Mouse (Mus musculus) limb, embryonic 11.5 days (tissue): ENCODE results near the gene Letm1. TPM values are rescaled to one million over a fixed set of nuclear protein-coding genes. Genes with fewer than 3 reads are reported as not detected.
A peak's percentile ranks its signal among the peaks of the same experiment; 100 is the strongest.

Experiments used
- ATAC-seq: fragments of 200-750 bp; cut with Nextera tagmentation; 2 replicates; pipeline ENCODE4 v1.8.0; 2017; ENCODE audit warnings: low read depth; ENCODE audit not compliant: insufficient number of reproducible peaks, low FRiP score, low TSS enrichment
- DNase-seq: peaks from one replicate; pipeline ENCODE4 v3.0.0-alpha.2; 2015; ENCODE audit warnings: low spot score
- H3K27ac ChIP-seq: fragments of 300-500 bp; sonication (generic); replicated peaks from 2 replicates; pipeline ENCODE4 v1.5.1; 2014; ENCODE audit warnings: low read depth, mild to moderate bottlenecking, low read length
- H3K27me3 ChIP-seq: fragments of 300-500 bp; sonication (generic); 2 replicates; pipeline ENCODE4 v1.6.1; 2014; ENCODE audit warnings: mild to moderate bottlenecking, low read length, mixed read lengths; ENCODE audit not compliant: control insufficient read depth, insufficient read depth
- H3K36me3 ChIP-seq: fragments of 300-500 bp; sonication (generic); 2 replicates; pipeline ENCODE4 v1.6.1; 2014; ENCODE audit warnings: mild to moderate bottlenecking, low read length, moderate library complexity, mixed read lengths; ENCODE audit not compliant: control insufficient read depth, insufficient read depth
- H3K4me1 ChIP-seq: fragments of 300-500 bp; sonication (generic); 2 replicates; pipeline ENCODE4 v1.6.1; 2014; ENCODE audit warnings: low read length, mixed read lengths; ENCODE audit not compliant: control insufficient read depth, insufficient read depth
- H3K4me2 ChIP-seq: fragments of 300-500 bp; sonication (generic); 2 replicates; pipeline ENCODE4 v1.6.1; 2014; ENCODE audit warnings: low read depth, mild to moderate bottlenecking, moderate library complexity; ENCODE audit not compliant: severe bottlenecking
- H3K4me3 ChIP-seq: fragments of 300-500 bp; sonication (generic); 2 replicates; pipeline ENCODE4 v1.5.1; 2014; ENCODE audit warnings: low read depth, low read length
- H3K9ac ChIP-seq: fragments of 300-500 bp; sonication (generic); 2 replicates; pipeline ENCODE4 v1.6.1; 2014; ENCODE audit warnings: mild to moderate bottlenecking, low read length
- H3K9me3 ChIP-seq: fragments of 300-500 bp; sonication (generic); 2 replicates; pipeline ENCODE4 v1.6.1; 2016; ENCODE audit warnings: low read length; ENCODE audit not compliant: control insufficient read depth
- WGBS: fragments of 180-500 bp; shearing (Covaris S2); extraction: QIAGEN DNeasy Blood & Tissue Kit; methylation state at CpG from one replicate; pipeline ENCODE4 v1.1.7; 2014; 5-methylcytosine and 5-hydroxymethylcytosine counted together
- polyA plus RNA-seq: library from polyadenylated mRNA; unstranded; fragments of >200 nt; fragmentation: Nextera tagmentation; extraction: Ambion mirVana; gene quantifications from 2 replicates; pipeline ENCODE4 v1.2.1, GENCODE M21; 2014

Letm1 gene
- 54.4 and 56.4 TPM in 2 replicates for polyA plus RNA-seq

- ATAC-seq: peak; percentile 100
- WGBS: under 1% methylated on average over 63 of the region's 65 CpGs
These were observed at the start of gene Letm1 for GRCm38 (mm10) chr5:33782345-33782998. Gene Letm1 (minus strand): TSS chr5:33782817.

GRCm38 (mm10) chr5:33830832-33831231 is 48.2 kb upstream of the Letm1 start:
- Histone ChIP-seq H3K4me2 (no peak overlapping the region), H3K4me1 (no peaks in the 10 kb centered on the region), H3K36me3 (peaks cover 5% of the 10 kb centered on the region; the same call in 1 of the 2 replicates), H3K27ac (no peak overlapping the region), H3K27me3 (no peaks in the 10 kb centered on the region), H3K9ac (no peak overlapping the region), H3K4me3 (no peak overlapping the region), H3K9me3 (no peaks in the 10 kb centered on the region)
- 74% methylated on average over 1 of the region's 1 CpGs for WGBS
- ATAC-seq (no peak), DNase-seq (no peak)

More at GRCm38 (mm10) chr5:33782345-33782998, at the start of gene Letm1:
- H3K4me1 ChIP-seq: no peaks in the 10 kb centered on the region
- H3K4me2 ChIP-seq: peak within 1 kb of the TSS; percentile 79
- H3K27me3 ChIP-seq: no peaks in the 10 kb centered on the region
- peak within 1 kb of the TSS; percentile 66 for H3K4me3 ChIP-seq
- peak; percentile 95 for DNase-seq
- H3K36me3 ChIP-seq: peaks cover 3% of the 10 kb centered on the region; the same call in 1 of the 2 replicates
- peak within 1 kb of the TSS; percentile 17; the same call in 1 of the 2 replicates for H3K27ac ChIP-seq
- H3K9me3 ChIP-seq: no peaks in the 10 kb centered on the region
- peak within 1 kb of the TSS; percentile 62 for H3K9ac ChIP-seq

- Histone ChIP-seq H3K27ac (no peak overlapping the region), H3K27me3 (no peaks in the 10 kb centered on the region), H3K4me3 (no peak overlapping the region), H3K36me3 (peaks cover 5% of the 10 kb centered on the region; the same call in 1 of the 2 replicates), H3K9me3 (no peaks in the 10 kb centered on the region), H3K4me1 (no peaks in the 10 kb centered on the region), H3K9ac (no peak overlapping the region), H3K4me2 (no peak overlapping the region)
- 95% methylated on average over 3 of the region's 3 CpGs for WGBS
- ATAC-seq (no peak), DNase-seq (no peak)
These were observed 47.3 kb upstream of the Letm1 start for GRCm38 (mm10) chr5:33829958-33830357.

- no peaks in the 10 kb centered on the region for H3K4me1 ChIP-seq
- no peaks in the 10 kb centered on the region for H3K27me3 ChIP-seq
- H3K4me2 ChIP-seq: no peak overlapping the region
- 68% methylated on average over 8 of the region's 8 CpGs for WGBS
- no peaks in the 10 kb centered on the region for H3K9me3 ChIP-seq
- no peak overlapping the region for H3K27ac ChIP-seq
- ATAC-seq: no peak
- H3K9ac ChIP-seq: no peak overlapping the region
- peaks cover 5% of the 10 kb centered on the region; the same call in 1 of the 2 replicates for H3K36me3 ChIP-seq
- no peak for DNase-seq
- no peak overlapping the region for H3K4me3 ChIP-seq
These were observed 45.5 kb upstream of the Letm1 start for GRCm38 (mm10) chr5:33828107-33828506.

- no peaks in the 10 kb centered on the region for H3K36me3 ChIP-seq
- DNase-seq (no peak), ATAC-seq (no peak)
These were observed 43.4 kb upstream of the Letm1 start for GRCm38 (mm10) chr5:33826001-33826400.

GRCm38 (mm10) chr5:33822456-33822855 is 39.8 kb upstream of the Letm1 start:
- H3K4me3 ChIP-seq: peak overlapping the region; percentile 99; the same call in 1 of the 2 replicates
- H3K4me1 ChIP-seq: peaks cover 7% of the 10 kb centered on the region; the same call in 1 of the 2 replicates
- 35% methylated on average over 3 of the region's 3 CpGs for WGBS
- peak overlapping the region; percentile 68 for H3K4me2 ChIP-seq
- DNase-seq (no peak), ATAC-seq (no peak)
- H3K27ac ChIP-seq: no peak overlapping the region
- H3K36me3 ChIP-seq: no peaks in the 10 kb centered on the region
- no peaks in the 10 kb centered on the region for H3K27me3 ChIP-seq
- no peaks in the 10 kb centered on the region for H3K9me3 ChIP-seq
- H3K9ac ChIP-seq: no peak overlapping the region

More at GRCm38 (mm10) chr5:33826001-33826400, 43.4 kb upstream of the Letm1 start:
- Histone ChIP-seq H3K27ac (no peak overlapping the region), H3K9me3 (no peaks in the 10 kb centered on the region), H3K9ac (no peak overlapping the region), H3K4me2 (no peak overlapping the region), H3K4me1 (no peaks in the 10 kb centered on the region), H3K4me3 (no peak overlapping the region), H3K27me3 (no peaks in the 10 kb centered on the region)

GRCm38 (mm10) chr5:33821901-33822427 is 39.3 kb upstream of the Letm1 start:
- Histone ChIP-seq H3K4me2 (peak overlapping the region; percentile 68), H3K27ac (no peak overlapping the region), H3K9me3 (no peaks in the 10 kb centered on the region), H3K36me3 (no peaks in the 10 kb centered on the region), H3K4me3 (peak overlapping the region; percentile 99), H3K4me1 (peaks cover 7% of the 10 kb centered on the region; the same call in 1 of the 2 replicates), H3K27me3 (no peaks in the 10 kb centered on the region), H3K9ac (peak overlapping the region; percentile 39; the same call in 1 of the 2 replicates)
- ATAC-seq (no peak), DNase-seq (no peak)
- WGBS: 54% methylated on average over 2 of the region's 2 CpGs

- Histone ChIP-seq H3K27ac (peak overlapping the region; percentile 97), H3K4me1 (peaks cover 7% of the 10 kb centered on the region; the same call in 1 of the 2 replicates), H3K9ac (peak overlapping the region; percentile 99), H3K4me3 (peak overlapping the region; percentile 99), H3K36me3 (no peaks in the 10 kb centered on the region), H3K4me2 (peak overlapping the region; percentile 68), H3K27me3 (no peaks in the 10 kb centered on the region), H3K9me3 (no peaks in the 10 kb centered on the region)
- ATAC-seq (no peak), DNase-seq (peak; percentile 70)
- WGBS: under 1% methylated on average over 90 of the region's 121 CpGs
These were observed 38.4 kb upstream of the Letm1 start for GRCm38 (mm10) chr5:33820733-33821621.
